Mouse (Mus musculus) spleen, adult 2 months (tissue): ENCODE results near the gene Sec24a.

Source experiments
- CTCF ChIP-seq: fragments of 200-500 bp; IDR thresholded peaks from 2 replicates; pipeline ENCODE4 v1.5.1; 2011; ENCODE audit warnings: mild to moderate bottlenecking, inconsistent platforms; ENCODE audit not compliant: insufficient read depth, insufficient read length, insufficient replicate concordance; ENCODE audit errors: extremely low read depth
- POLR2A ChIP-seq: fragments of 200-500 bp; IDR thresholded peaks from 2 replicates; pipeline ENCODE4 v1.6.1; 2011; ENCODE audit warnings: low read depth, low read length, inconsistent platforms

- TF ChIP-seq CTCF (no peak), POLR2A (no peak)
These were observed 84.0 kb downstream of the Sec24a start for GRCm38 (mm10) chr11:51679466-51679865.
